Mouse (Mus musculus) layer of hippocampus, adult 8-10 months (tissue): ENCODE measurements around the gene Pxdn. TPM values are rescaled to one million over a fixed set of nuclear protein-coding genes. Genes with fewer than 3 reads are reported as not detected.

Experiments
- total RNA-seq, 4 experiments: library from RNA; stranded (reverse); gene quantifications; 2 replicates each; pipeline ENCODE4 v1.2.4; 2022

Gene Pxdn
- total RNA-seq, 4 experiments from 2014 or later = 65.3 to 84.7 (median 75.5) TPM

Other genes with a start within 250 kb of the Pxdn start
- gene Tpo, start 195.0 kb downstream of the Pxdn start, total RNA-seq = under 1 TPM in 3 of 4 experiments, not detected in 1; 0.09 to 0.54 (median 0.47) TPM